Mouse (Mus musculus): ENCODE measurements around the gene Tnik. TPM values are rescaled to one million over a fixed set of nuclear protein-coding genes. Genes with fewer than 3 reads are reported as not detected.

Tnik gene
- polyA plus RNA-seq, 1 experiment = 23.6 TPM

- Histone ChIP-seq H3K36me3 (ENCODE audit: control insufficient read depth, insufficient read depth, low read length) (no peaks in the 10 kb centered on the region), H3K27me3 (ENCODE audit: control insufficient read depth, insufficient read depth, low read length) (no peaks in the 10 kb centered on the region), H3K4me3 (ENCODE audit: control insufficient read depth, insufficient read depth, low read length) (no peak overlapping the region), H3K4me1 (replicated peaks; ENCODE audit: control insufficient read depth, insufficient read depth, low read length) (0 out of 2 replicates have a peak, but pooled peaks cover 2% of the 10 kb centered on the region), H3K27ac (ENCODE audit: control insufficient read depth, insufficient read depth, low read length) (no peak overlapping the region)
- WGBS = 51% methylated on average over 1 of the region's 1 CpGs
- TF ChIP-seq POLR2A (IDR thresholded peaks at IDR 0.05; ENCODE audit: control insufficient read depth, extremely low read depth, insufficient read depth, low read length, poor library complexity) = no peak
- TF ChIP-seq CTCF (IDR thresholded peaks at IDR 0.05; ENCODE audit: borderline replicate concordance, control insufficient read depth, extremely low read depth, insufficient read depth, low read length, poor library complexity) = no peak
- no peak for DNase-seq
These were observed 54.3 kb downstream of the Tnik start for GRCm38 (mm10) chr3:28317339-28317738.

- no peak for DNase-seq
These were observed 58.6 kb downstream of the Tnik start for GRCm38 (mm10) chr3:28321635-28322034.

GRCm38 (mm10) chr3:28325613-28326233 lies 62.7 kb downstream of the Tnik start:
- Histone ChIP-seq H3K27ac (ENCODE audit: control insufficient read depth, insufficient read depth, low read length) (no peak overlapping the region), H3K4me1 (replicated peaks; ENCODE audit: control insufficient read depth, insufficient read depth, low read length) (0 out of 2 replicates have a peak, but pooled peaks cover 2% of the 10 kb centered on the region), H3K27me3 (ENCODE audit: control insufficient read depth, insufficient read depth, low read length) (no peaks in the 10 kb centered on the region), H3K36me3 (ENCODE audit: control insufficient read depth, insufficient read depth, low read length) (no peaks in the 10 kb centered on the region), H3K4me3 (ENCODE audit: control insufficient read depth, insufficient read depth, low read length) (no peak overlapping the region)
- DNase-seq = no peak
- WGBS = 96% methylated on average over 8 of the region's 8 CpGs
- TF ChIP-seq CTCF (IDR thresholded peaks at IDR 0.05; ENCODE audit: borderline replicate concordance, control insufficient read depth, extremely low read depth, insufficient read depth, low read length, poor library complexity) (no peak), POLR2A (IDR thresholded peaks at IDR 0.05; ENCODE audit: control insufficient read depth, extremely low read depth, insufficient read depth, low read length, poor library complexity) (no peak)

More at GRCm38 (mm10) chr3:28321635-28322034, 58.6 kb downstream of the Tnik start:
- Histone ChIP-seq H3K27ac (ENCODE audit: control insufficient read depth, insufficient read depth, low read length) (no peak overlapping the region), H3K4me1 (replicated peaks; ENCODE audit: control insufficient read depth, insufficient read depth, low read length) (0 out of 2 replicates have a peak, but pooled peaks cover 2% of the 10 kb centered on the region), H3K36me3 (ENCODE audit: control insufficient read depth, insufficient read depth, low read length) (no peaks in the 10 kb centered on the region), H3K4me3 (ENCODE audit: control insufficient read depth, insufficient read depth, low read length) (no peak overlapping the region), H3K27me3 (ENCODE audit: control insufficient read depth, insufficient read depth, low read length) (no peaks in the 10 kb centered on the region)
- TF ChIP-seq POLR2A (IDR thresholded peaks at IDR 0.05; ENCODE audit: control insufficient read depth, extremely low read depth, insufficient read depth, low read length, poor library complexity) = no peak
- TF ChIP-seq CTCF (IDR thresholded peaks at IDR 0.05; ENCODE audit: borderline replicate concordance, control insufficient read depth, extremely low read depth, insufficient read depth, low read length, poor library complexity) = no peak
- WGBS = 97% methylated on average over 8 of the region's 8 CpGs

GRCm38 (mm10) chr3:28332316-28332715 lies 69.3 kb downstream of the Tnik start:
- no peaks in the 10 kb centered on the region for H3K27me3 ChIP-seq (ENCODE audit: control insufficient read depth, insufficient read depth, low read length)
- no peaks in the 10 kb centered on the region for H3K4me1 ChIP-seq (replicated peaks; ENCODE audit: control insufficient read depth, insufficient read depth, low read length)
- 94% methylated on average over 5 of the region's 5 CpGs for WGBS
- H3K27ac ChIP-seq (ENCODE audit: control insufficient read depth, insufficient read depth, low read length) = no peak overlapping the region
- no peak overlapping the region for H3K4me3 ChIP-seq (ENCODE audit: control insufficient read depth, insufficient read depth, low read length)
- no peak for TF ChIP-seq CTCF (IDR thresholded peaks at IDR 0.05; ENCODE audit: borderline replicate concordance, control insufficient read depth, extremely low read depth, insufficient read depth, low read length, poor library complexity)
- no peak for TF ChIP-seq POLR2A (IDR thresholded peaks at IDR 0.05; ENCODE audit: control insufficient read depth, extremely low read depth, insufficient read depth, low read length, poor library complexity)
- H3K36me3 ChIP-seq (ENCODE audit: control insufficient read depth, insufficient read depth, low read length) = no peaks in the 10 kb centered on the region
- DNase-seq = no peak

GRCm38 (mm10) chr3:28333869-28334268 lies 70.9 kb downstream of the Tnik start:
- H3K27me3 ChIP-seq (ENCODE audit: control insufficient read depth, insufficient read depth, low read length) = no peaks in the 10 kb centered on the region
- no peak for TF ChIP-seq POLR2A (IDR thresholded peaks at IDR 0.05; ENCODE audit: control insufficient read depth, extremely low read depth, insufficient read depth, low read length, poor library complexity)
- TF ChIP-seq CTCF (IDR thresholded peaks at IDR 0.05; ENCODE audit: borderline replicate concordance, control insufficient read depth, extremely low read depth, insufficient read depth, low read length, poor library complexity) = no peak
- H3K4me1 ChIP-seq (replicated peaks; ENCODE audit: control insufficient read depth, insufficient read depth, low read length) = no peaks in the 10 kb centered on the region
- H3K4me3 ChIP-seq (ENCODE audit: control insufficient read depth, insufficient read depth, low read length) = no peak overlapping the region
- WGBS = 90% methylated on average over 6 of the region's 6 CpGs
- H3K27ac ChIP-seq (ENCODE audit: control insufficient read depth, insufficient read depth, low read length) = no peak overlapping the region
- H3K36me3 ChIP-seq (ENCODE audit: control insufficient read depth, insufficient read depth, low read length) = no peaks in the 10 kb centered on the region
- DNase-seq = no peak

GRCm38 (mm10) chr3:28334547-28334946 lies 71.5 kb downstream of the Tnik start:
- TF ChIP-seq POLR2A (IDR thresholded peaks at IDR 0.05; ENCODE audit: control insufficient read depth, extremely low read depth, insufficient read depth, low read length, poor library complexity) = no peak
- no peak for TF ChIP-seq CTCF (IDR thresholded peaks at IDR 0.05; ENCODE audit: borderline replicate concordance, control insufficient read depth, extremely low read depth, insufficient read depth, low read length, poor library complexity)
- Histone ChIP-seq H3K4me1 (replicated peaks; ENCODE audit: control insufficient read depth, insufficient read depth, low read length) (no peaks in the 10 kb centered on the region), H3K4me3 (ENCODE audit: control insufficient read depth, insufficient read depth, low read length) (no peak overlapping the region), H3K27me3 (ENCODE audit: control insufficient read depth, insufficient read depth, low read length) (no peaks in the 10 kb centered on the region), H3K36me3 (ENCODE audit: control insufficient read depth, insufficient read depth, low read length) (no peaks in the 10 kb centered on the region), H3K27ac (ENCODE audit: control insufficient read depth, insufficient read depth, low read length) (no peak overlapping the region)
- 88% methylated on average over 1 of the region's 1 CpGs for WGBS
- DNase-seq = no peak

Measured in thymus, adult 2 months (tissue).